In the genomic region with DNA sequence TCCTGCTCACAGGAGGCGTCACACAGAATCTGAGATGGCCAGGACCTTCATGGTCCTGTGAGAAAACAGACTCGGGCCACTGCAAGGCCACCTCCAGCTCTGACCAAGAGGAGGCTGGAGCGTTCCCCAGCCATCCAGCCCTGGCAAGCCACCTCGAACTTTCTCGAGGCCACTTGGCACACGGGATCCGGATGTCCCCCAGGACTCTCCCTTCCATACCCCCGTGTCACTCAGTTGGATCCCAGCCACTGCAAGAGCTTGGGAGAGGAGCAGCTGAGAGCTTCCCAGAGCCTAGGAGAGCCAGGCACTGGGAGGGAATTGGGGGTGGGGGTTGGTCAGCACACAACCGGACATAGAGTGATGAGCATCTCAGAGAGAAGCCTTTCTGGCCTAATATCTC, we compare ENCODE assay signal across 11 mouse cellular contexts. TPM values are rescaled to one million over a fixed set of nuclear protein-coding genes. Genes with fewer than 3 reads are reported as not detected.
DNase-seq lines count a peak whose midpoint lies in the region; ATAC-seq and TF ChIP-seq lines count a peak whose summit lies in the region.
"Had no signal": no experiment of that assay in that cellular context is flagged by ENCODE, and none has a peak within 500 bp of the region (broad histone marks: within the 10 kb centered on the region; RNA-seq: fewer than 3 reads in every experiment).

No protein-coding gene starts in this region.

- H3K9me3 ChIP-seq in kidney, postnatal 0 days (replicated peaks; ENCODE audit: low read length), result no peaks in the 10 kb centered on the region
- no peaks in the 10 kb centered on the region for H3K9me3 ChIP-seq in heart, postnatal 0 days (replicated peaks; ENCODE audit: control insufficient read depth, low read length)
- no peaks in the 10 kb centered on the region for H3K9me3 ChIP-seq in forebrain, postnatal 0 days (ENCODE audit: low read length)
- H3K9me3 ChIP-seq: hindbrain, embryonic 15.5 days; neural tube, embryonic 12.5 days had no signal

- DNase-seq in kidney, postnatal 0 days (ENCODE audit: low spot score), result no peak
- DNase-seq in kidney, adult 11 months, result no peak
- DNase-seq in adipocyte (ENCODE audit: low spot score), result peak; percentile 36
- peak; percentile 86 for DNase-seq in adrenal gland, postnatal 14 days
- no peak for DNase-seq in heart, postnatal 0 days (ENCODE audit: low spot score)
- no peak for DNase-seq in thymus, postnatal 10 days (ENCODE audit: low spot score in 2 of 2)
- no peak for DNase-seq in forebrain, postnatal 0 days
- DNase-seq: cerebellum, postnatal 36 days; spleen, adult 18-20 months had no signal

- ATAC-seq in kidney, postnatal 0 days (replicated peaks; ENCODE audit: low FRiP score, low read depth), result no peak
- ATAC-seq in heart, postnatal 0 days (ENCODE audit: insufficient read depth, low read depth), result peak; percentile 29
- no peak; the same call in 1 of the 2 replicates for ATAC-seq in forebrain, postnatal 0 days

- H3K27me3 ChIP-seq in kidney, postnatal 0 days (ENCODE audit: insufficient read depth, low read length), result no peaks in the 10 kb centered on the region
- no peaks in the 10 kb centered on the region for H3K27me3 ChIP-seq in heart, postnatal 0 days (ENCODE audit: control insufficient read depth, insufficient read depth, low read length)
- no peaks in the 10 kb centered on the region for H3K27me3 ChIP-seq in forebrain, postnatal 0 days (ENCODE audit: insufficient read depth, low read length)
- H3K27me3 ChIP-seq: hindbrain, embryonic 15.5 days; neural tube, embryonic 12.5 days had no signal

- peak overlapping the region; percentile 22; the same call in 1 of the 2 replicates for H3K27ac ChIP-seq in kidney, postnatal 0 days
- peak overlapping the region; percentile 80 for H3K27ac ChIP-seq in heart, postnatal 0 days (ENCODE audit: low read depth)
- H3K27ac ChIP-seq in forebrain, postnatal 0 days (ENCODE audit: low read depth, low read length), result no peak overlapping the region
- H3K27ac ChIP-seq: hindbrain, embryonic 15.5 days; neural tube, embryonic 12.5 days had no signal

- H3K36me3 ChIP-seq in kidney, postnatal 0 days (ENCODE audit: insufficient read depth, low read length), result peaks cover 44% of the 10 kb centered on the region
- peaks cover 75% of the 10 kb centered on the region for H3K36me3 ChIP-seq in heart, postnatal 0 days (replicated peaks; ENCODE audit: control insufficient read depth, insufficient read depth, low read length)
- H3K36me3 ChIP-seq in forebrain, postnatal 0 days (ENCODE audit: insufficient read depth), result no peaks in the 10 kb centered on the region
- H3K36me3 ChIP-seq: hindbrain, embryonic 15.5 days had no signal

- TF ChIP-seq EP300 in heart, postnatal 0 days (IDR thresholded peaks at IDR 0.05; ENCODE audit: low read depth), result no peak

- no peak overlapping the region for H3K4me2 ChIP-seq in kidney, postnatal 0 days (ENCODE audit: low read length)
- H3K4me2 ChIP-seq in heart, postnatal 0 days (ENCODE audit: low read depth, low read length), result no peak overlapping the region
- no peak overlapping the region for H3K4me2 ChIP-seq in forebrain, postnatal 0 days (ENCODE audit: low read depth)
- H3K4me2 ChIP-seq: hindbrain, embryonic 15.5 days; neural tube, embryonic 12.5 days had no signal

- H3K9ac ChIP-seq in kidney, postnatal 0 days (ENCODE audit: low read depth, low read length), result no peak overlapping the region
- H3K9ac ChIP-seq in heart, postnatal 0 days (replicated peaks; ENCODE audit: low read depth, low read length), result no peak overlapping the region; the same call in 1 of the 2 replicates
- no peak overlapping the region for H3K9ac ChIP-seq in forebrain, postnatal 0 days
- H3K9ac ChIP-seq: hindbrain, embryonic 15.5 days; neural tube, embryonic 12.5 days had no signal

- WGBS in kidney, postnatal 0 days, result 81% methylated on average over 9 of the region's 9 CpGs
- WGBS in heart, postnatal 0 days, result 50% methylated on average over 9 of the region's 9 CpGs
- 84% methylated on average over 9 of the region's 9 CpGs for WGBS in forebrain, postnatal 0 days

- H3K4me3 ChIP-seq in kidney, postnatal 0 days (replicated peaks; ENCODE audit: low read depth, low read length), result no peak overlapping the region
- H3K4me3 ChIP-seq in heart, postnatal 0 days (ENCODE audit: low read depth, low read length), result no peak overlapping the region
- no peak overlapping the region for H3K4me3 ChIP-seq in forebrain, postnatal 0 days (ENCODE audit: low read depth, low read length)
- H3K4me3 ChIP-seq: hindbrain, embryonic 15.5 days; neural tube, embryonic 12.5 days had no signal

- no peaks in the 10 kb centered on the region for H3K4me1 ChIP-seq in kidney, postnatal 0 days (replicated peaks; ENCODE audit: insufficient read depth, low read length)
- peaks cover 15% of the 10 kb centered on the region; the same call in 1 of the 2 replicates for H3K4me1 ChIP-seq in heart, postnatal 0 days (ENCODE audit: control insufficient read depth, insufficient read depth)
- H3K4me1 ChIP-seq in forebrain, postnatal 0 days (ENCODE audit: insufficient read depth), result no peaks in the 10 kb centered on the region
- H3K4me1 ChIP-seq: hindbrain, embryonic 15.5 days; neural tube, embryonic 12.5 days had no signal

- TF ChIP-seq CTCF in kidney, postnatal 0 days (IDR thresholded peaks at IDR 0.05; ENCODE audit: low read depth), result no peak
- no peak for TF ChIP-seq CTCF in heart, postnatal 0 days (IDR thresholded peaks at IDR 0.05; ENCODE audit: low read depth)
- TF ChIP-seq CTCF in forebrain, postnatal 0 days (IDR thresholded peaks at IDR 0.05; ENCODE audit: low read depth), result no peak

RNA-seq across cellular contexts. Expression of a gene that starts 25.5 kb away (rescaled TPM):
- polyA plus RNA-seq in kidney, postnatal 0 days (2015; fragmentation: Nextera tagmentation; extraction: Ambion mirVana), result 1,281 and 1,429 TPM in 2 replicates
- total RNA-seq in adrenal gland, postnatal 14 days (2021), result 2,357 and 2,456 TPM in 2 replicates
- total RNA-seq in heart, postnatal 0 days (2014; rRNA removed; ENCODE audit: low replicate concordance), result 829 and 887 TPM in 2 replicates
- polyA plus RNA-seq in heart, postnatal 0 days (2015; fragmentation: Nextera tagmentation; extraction: Ambion mirVana), result 1,674 and 1,711 TPM in 2 replicates
- total RNA-seq in forebrain, postnatal 0 days (2014; rRNA removed), result 180 and 264 TPM in 2 replicates
- 437 and 510 TPM in 2 replicates for polyA plus RNA-seq in forebrain, postnatal 0 days (2015; fragmentation: Nextera tagmentation; extraction: Ambion mirVana)

Comparison
In these comparisons a context has a peak if more than half of its experiments do, and no peak if none do; other contexts are left out.
1. DNase-seq: peak in adipocyte (single experiment) and adrenal gland, postnatal 14 days (single experiment); none in kidney, postnatal 0 days (single experiment), kidney, adult 11 months (single experiment), heart, postnatal 0 days (single experiment), thymus, postnatal 10 days (0 of 2) and forebrain, postnatal 0 days (single experiment).